Mouse (Mus musculus): ENCODE results near the gene Lbp. TPM values are rescaled to one million over a fixed set of nuclear protein-coding genes. Genes with fewer than 3 reads are reported as not detected.

The Lbp gene
- polyA plus RNA-seq, 1 experiment from 2014 or later: 5.4 TPM

DNA sequence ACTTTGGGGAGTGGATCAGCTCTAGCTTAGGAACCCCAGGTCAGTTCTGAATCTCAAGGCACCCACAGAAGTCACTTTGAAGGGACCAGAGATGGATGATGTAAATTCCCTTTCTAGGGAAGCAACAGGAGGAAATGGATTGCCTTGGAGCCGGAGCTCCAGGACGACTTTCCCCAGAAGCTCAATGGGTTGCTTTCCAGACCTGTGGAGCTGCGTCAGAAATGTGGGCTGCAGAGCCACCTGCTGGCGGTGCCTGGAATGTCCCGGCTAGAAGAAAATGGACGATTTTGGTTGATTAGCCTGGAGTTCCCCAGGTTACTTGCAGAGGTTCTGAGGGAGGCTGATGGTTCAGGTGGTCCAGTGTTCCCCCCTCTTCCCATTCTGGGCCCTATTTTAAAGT is 41.6 kb downstream of the Lbp start:
- peak; percentile 50; the same call in 1 of the 2 replicates for ATAC-seq (ENCODE audit: low FRiP score, low read depth)
- Histone ChIP-seq H3K27ac (replicated peaks) (no peak overlapping the region), H3K4me2 (no peak overlapping the region), H3K9ac (no peak overlapping the region), H3K4me1 (replicated peaks) (0 out of 2 replicates have a peak, but pooled peaks cover 3% of the 10 kb centered on the region), H3K36me3 (no peaks in the 10 kb centered on the region), H3K9me3 (no peaks in the 10 kb centered on the region), H3K4me3 (no peak overlapping the region), H3K27me3 (no peaks in the 10 kb centered on the region)
- 2% methylated on average over 6 of the region's 6 CpGs for WGBS

DNA sequence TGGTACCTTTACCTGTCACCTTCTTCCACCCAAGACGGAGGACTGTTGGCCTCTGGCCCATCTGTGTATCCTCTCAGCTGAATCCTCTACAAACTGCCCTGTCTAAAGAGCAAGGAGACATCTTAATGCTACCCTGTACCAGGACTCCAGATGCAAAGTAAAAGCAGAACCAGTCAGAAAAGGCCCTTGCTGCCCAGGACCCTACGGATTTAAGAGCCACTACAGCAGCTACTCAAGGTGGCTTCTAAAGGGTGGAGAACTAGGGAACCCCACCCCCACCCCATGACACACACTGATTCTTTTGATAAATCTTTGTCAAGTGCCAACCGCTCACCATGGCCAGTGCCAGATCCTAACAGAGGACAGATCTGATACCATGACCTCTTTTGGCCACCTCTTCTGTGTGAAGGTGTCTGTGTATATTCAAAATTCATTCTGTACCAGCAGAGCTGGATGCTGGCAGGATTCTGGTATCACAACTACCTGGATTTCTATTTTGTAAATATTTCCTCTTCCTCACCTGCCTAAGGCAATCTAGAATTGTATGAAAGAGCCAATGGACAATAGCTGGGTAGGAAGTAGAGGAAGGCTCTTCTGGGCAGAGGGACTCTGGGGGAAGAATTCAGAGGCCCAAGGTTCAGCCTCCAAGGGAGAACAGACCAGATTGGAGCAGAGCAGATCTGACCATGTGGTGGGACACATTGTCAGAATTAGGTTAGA is 46.7 kb downstream of the Lbp start:
- peaks cover 34% of the 10 kb centered on the region for H3K36me3 ChIP-seq

DNA sequence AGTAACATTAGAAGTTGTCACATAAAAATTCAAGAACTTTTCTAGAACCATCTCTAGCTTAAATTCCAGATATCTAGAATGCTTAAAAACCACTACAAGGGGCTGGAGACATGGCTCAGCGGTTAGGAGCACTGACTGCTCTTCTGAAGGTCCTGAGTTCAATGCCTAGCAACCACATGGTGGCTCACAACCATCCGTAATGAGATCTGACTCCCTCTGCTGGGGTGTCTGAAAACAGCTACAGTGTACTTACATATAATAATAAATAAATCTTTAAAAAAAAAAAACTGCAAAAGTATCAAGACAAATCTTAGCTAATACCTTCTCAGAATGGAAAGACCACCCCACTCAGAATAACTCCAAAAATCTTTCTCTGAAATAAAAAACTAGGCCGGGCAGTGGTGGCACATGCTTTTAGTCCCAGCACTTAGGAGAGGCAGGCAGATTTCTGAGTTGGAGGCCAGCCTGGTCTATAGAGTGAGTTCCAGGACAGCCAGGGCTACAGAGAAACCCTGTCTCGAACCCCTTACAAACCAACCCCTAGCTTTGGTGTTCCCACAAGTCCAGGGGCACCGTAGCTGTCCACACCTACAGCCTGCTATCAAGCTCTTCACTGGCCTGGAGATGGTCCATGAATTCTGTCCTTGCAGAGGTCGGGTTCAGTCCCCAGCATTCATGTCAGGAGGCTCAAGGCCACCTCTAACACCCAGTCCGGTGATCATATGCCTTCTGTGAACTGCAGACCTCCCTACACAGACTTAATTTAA is 48.2 kb downstream of the Lbp start:
- Histone ChIP-seq H3K27me3 (no peaks in the 10 kb centered on the region), H3K4me3 (no peak overlapping the region), H3K4me2 (no peak overlapping the region), H3K27ac (replicated peaks) (no peak overlapping the region), H3K4me1 (replicated peaks) (peaks cover 10% of the 10 kb centered on the region), H3K9ac (no peak overlapping the region), H3K9me3 (no peaks in the 10 kb centered on the region), H3K36me3 (peaks cover 49% of the 10 kb centered on the region)
- WGBS: 84% methylated on average over 7 of the region's 7 CpGs
- ATAC-seq (ENCODE audit: low FRiP score, low read depth): no peak

More for the DNA sequence above, 46.7 kb downstream of the Lbp start:
- Histone ChIP-seq H3K4me3 (no peak overlapping the region), H3K9ac (no peak overlapping the region), H3K27ac (replicated peaks) (no peak overlapping the region), H3K27me3 (no peaks in the 10 kb centered on the region), H3K4me1 (replicated peaks) (no peaks in the 10 kb centered on the region), H3K4me2 (no peak overlapping the region), H3K9me3 (no peaks in the 10 kb centered on the region)
- WGBS: 87% methylated on average over 3 of the region's 3 CpGs
- ATAC-seq (ENCODE audit: low FRiP score, low read depth): no peak

GRCm38 (mm10) chr2:158355238-158355637 is 48.9 kb downstream of the Lbp start:
- 94% methylated on average over 2 of the region's 2 CpGs for WGBS
- H3K4me2 ChIP-seq: no peak overlapping the region
- H3K27me3 ChIP-seq: no peaks in the 10 kb centered on the region
- H3K27ac ChIP-seq (replicated peaks): no peak overlapping the region
- no peaks in the 10 kb centered on the region for H3K9me3 ChIP-seq
- H3K9ac ChIP-seq: no peak overlapping the region
- peaks cover 17% of the 10 kb centered on the region for H3K4me1 ChIP-seq (replicated peaks)
- no peak for ATAC-seq (ENCODE audit: low FRiP score, low read depth)
- H3K4me3 ChIP-seq: no peak overlapping the region
- H3K36me3 ChIP-seq: peaks cover 50% of the 10 kb centered on the region

DNA sequence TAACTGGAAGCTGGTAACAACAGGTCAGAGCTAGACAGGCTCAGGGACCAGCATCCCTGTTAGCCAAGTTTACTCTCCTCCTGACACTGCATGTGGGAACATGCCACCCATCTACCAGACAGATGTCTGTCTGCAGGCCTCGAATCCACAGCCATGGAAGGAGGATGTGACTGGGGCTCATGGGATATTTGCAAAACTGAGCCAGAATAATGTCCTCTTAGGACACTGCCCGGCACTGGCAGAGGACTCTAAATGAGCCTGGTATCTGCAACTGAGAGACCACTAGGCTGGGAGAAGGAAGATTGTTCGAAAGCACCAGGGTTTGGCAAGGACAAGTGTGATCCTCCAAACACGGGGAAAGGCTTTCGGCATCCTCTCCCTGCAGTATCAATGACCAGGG is 49.8 kb downstream of the Lbp start:
- 91% methylated on average over 5 of the region's 5 CpGs for WGBS
- Histone ChIP-seq H3K27ac (replicated peaks) (no peak overlapping the region), H3K4me2 (no peak overlapping the region), H3K9ac (no peak overlapping the region), H3K4me1 (replicated peaks) (peaks cover 22% of the 10 kb centered on the region), H3K9me3 (no peaks in the 10 kb centered on the region), H3K36me3 (peaks cover 50% of the 10 kb centered on the region), H3K4me3 (no peak overlapping the region), H3K27me3 (no peaks in the 10 kb centered on the region)
- no peak for ATAC-seq (ENCODE audit: low FRiP score, low read depth)

DNA sequence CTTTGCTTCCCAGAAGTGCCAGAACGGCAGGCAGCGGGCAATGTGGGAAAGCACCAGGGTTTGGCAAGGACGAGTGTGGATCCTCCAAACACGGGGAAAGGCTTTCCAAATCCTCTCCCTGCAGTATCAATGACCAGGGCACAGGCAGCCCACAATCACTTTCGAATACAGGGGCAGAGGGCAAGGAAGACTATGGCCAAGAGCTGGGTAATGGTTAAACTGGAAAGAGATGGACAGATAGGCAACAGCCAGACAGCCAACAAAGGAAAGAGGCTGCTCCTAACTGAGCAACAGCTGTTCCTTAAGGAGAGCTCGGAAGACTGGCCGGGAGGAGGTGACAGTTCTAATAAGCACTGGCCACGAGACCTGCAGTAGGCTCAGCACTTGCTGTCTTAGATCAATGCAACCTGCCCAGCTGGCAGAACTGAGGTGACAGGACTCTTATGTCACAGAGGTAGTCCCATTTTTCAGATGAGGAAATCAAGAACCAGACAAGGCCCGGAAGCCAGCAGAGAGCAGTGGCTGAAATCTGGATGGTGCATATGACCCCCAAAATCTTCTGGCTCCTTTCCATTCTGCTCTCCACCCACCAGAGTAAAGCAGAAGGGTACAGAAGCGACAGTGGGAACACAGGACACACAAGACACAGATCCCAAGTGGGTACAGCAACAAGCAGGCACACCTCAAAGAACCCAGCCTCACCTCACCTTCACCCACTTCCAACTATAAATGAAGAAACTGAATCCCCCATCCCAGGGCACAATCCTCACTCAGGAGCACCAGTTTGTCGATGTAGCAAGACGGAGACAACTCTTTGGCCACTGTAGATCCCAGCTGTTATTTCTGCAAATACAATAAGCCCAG is 53.7 kb downstream of the Lbp start:
- Histone ChIP-seq H3K4me1 (replicated peaks) (peaks cover 22% of the 10 kb centered on the region), H3K27me3 (no peaks in the 10 kb centered on the region), H3K9me3 (no peaks in the 10 kb centered on the region), H3K36me3 (peaks cover 45% of the 10 kb centered on the region), H3K4me3 (peak overlapping the region; percentile 75), H3K4me2 (peak overlapping the region; percentile 86), H3K9ac (peak overlapping the region; percentile 82), H3K27ac (replicated peaks) (no peak overlapping the region)
- ATAC-seq (ENCODE audit: low FRiP score, low read depth): no peak
- WGBS: 71% methylated on average over 12 of the region's 12 CpGs

DNA sequence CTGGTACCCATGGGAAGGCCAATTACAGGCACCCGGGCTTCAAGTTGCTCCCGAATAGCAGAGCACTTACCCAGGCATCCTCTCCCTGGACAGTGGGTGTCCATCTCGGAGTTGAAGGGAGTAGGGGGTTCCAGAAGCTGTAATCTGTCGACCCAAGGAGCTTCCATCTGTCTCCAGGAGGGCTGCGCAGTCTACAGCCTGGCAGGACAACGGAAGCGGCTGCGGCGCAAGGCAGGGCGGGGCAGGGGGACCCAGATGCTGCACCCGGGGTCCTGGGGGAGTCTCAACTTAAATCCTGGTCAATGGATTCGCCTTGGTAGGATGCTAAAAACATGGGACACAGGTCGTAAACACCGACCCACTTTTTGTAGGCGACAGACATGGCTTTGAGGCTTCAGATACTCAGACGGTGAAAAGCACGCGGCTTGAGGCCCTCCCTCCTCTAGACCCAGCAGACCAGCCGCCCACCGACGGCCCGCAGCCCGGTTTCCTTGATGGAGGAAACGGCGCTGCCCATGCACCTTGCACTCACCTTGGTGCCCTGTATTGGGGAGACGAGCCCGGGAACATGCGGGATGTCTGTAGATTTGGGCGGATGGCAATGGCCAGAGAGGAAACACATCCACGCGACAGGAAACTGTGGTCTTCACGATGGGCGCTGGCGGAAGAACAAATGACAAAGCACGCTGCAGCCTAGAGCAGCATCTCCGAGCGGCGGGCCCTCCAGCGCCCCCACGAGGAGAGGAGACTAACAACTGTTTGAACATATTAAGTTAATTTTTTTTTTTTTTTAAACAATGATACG is 54.8 kb downstream of the Lbp start:
- Histone ChIP-seq H3K9ac (peak overlapping the region; percentile 82), H3K9me3 (no peaks in the 10 kb centered on the region), H3K27ac (replicated peaks) (peak overlapping the region; percentile 81), H3K27me3 (no peaks in the 10 kb centered on the region), H3K36me3 (peaks cover 35% of the 10 kb centered on the region), H3K4me2 (peak overlapping the region; percentile 86), H3K4me3 (peak overlapping the region; percentile 75), H3K4me1 (replicated peaks) (peaks cover 22% of the 10 kb centered on the region)
- ATAC-seq (ENCODE audit: low FRiP score, low read depth): peak; percentile 89
- WGBS: under 1% methylated on average over 41 of the region's 41 CpGs

DNA sequence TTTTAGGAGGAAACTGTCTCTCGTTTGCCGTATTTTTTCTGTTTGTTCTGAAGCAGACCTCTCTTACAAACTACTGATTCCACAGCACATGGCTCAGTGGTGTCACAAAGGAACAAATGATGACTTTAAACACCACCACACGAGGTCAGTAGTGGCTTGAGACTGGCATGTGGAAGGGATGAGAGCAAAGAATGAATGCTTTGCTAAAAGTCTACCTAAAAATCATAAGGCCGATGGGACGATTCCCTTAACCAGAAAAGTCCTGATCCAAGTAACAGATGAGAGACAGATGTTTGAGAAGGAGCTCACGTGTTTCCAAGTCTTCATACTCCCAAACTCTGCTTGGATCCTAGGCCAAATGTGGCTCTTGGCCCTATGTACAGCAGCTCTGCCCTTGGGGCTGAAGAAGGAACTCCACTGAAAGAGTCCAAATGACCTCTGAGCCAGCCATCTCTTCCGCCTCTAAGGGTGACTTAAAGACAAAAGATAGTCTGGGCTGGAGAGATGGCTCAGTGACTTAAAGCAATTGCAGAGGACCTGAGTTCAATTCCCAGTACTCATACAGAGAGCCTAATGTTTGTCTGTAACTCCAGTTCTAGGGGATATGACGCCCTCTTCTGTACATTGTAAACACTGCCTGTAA is 55.5 kb downstream of the Lbp start:
- H3K27me3 ChIP-seq: no peaks in the 10 kb centered on the region
- peak overlapping the region; percentile 86 for H3K4me2 ChIP-seq
- peaks cover 22% of the 10 kb centered on the region for H3K4me1 ChIP-seq (replicated peaks)
- H3K9ac ChIP-seq: no peak overlapping the region
- no peaks in the 10 kb centered on the region for H3K9me3 ChIP-seq
- ATAC-seq (ENCODE audit: low FRiP score, low read depth): peak; percentile 65; the same call in 1 of the 2 replicates
- peaks cover 28% of the 10 kb centered on the region for H3K36me3 ChIP-seq
- peak overlapping the region; percentile 81 for H3K27ac ChIP-seq (replicated peaks)
- WGBS: 40% methylated on average over 8 of the region's 8 CpGs
- H3K4me3 ChIP-seq: peak overlapping the region; percentile 75

GRCm38 (mm10) chr2:158364175-158364574 is 57.9 kb downstream of the Lbp start:
- no peak for ATAC-seq (ENCODE audit: low FRiP score, low read depth)
- no peak overlapping the region for H3K27ac ChIP-seq (replicated peaks)
- H3K4me1 ChIP-seq (replicated peaks): peaks cover 16% of the 10 kb centered on the region
- no peak overlapping the region for H3K4me3 ChIP-seq
- H3K9ac ChIP-seq: no peak overlapping the region
- peaks cover 4% of the 10 kb centered on the region for H3K36me3 ChIP-seq
- H3K9me3 ChIP-seq: no peaks in the 10 kb centered on the region
- no peak overlapping the region for H3K4me2 ChIP-seq
- no peaks in the 10 kb centered on the region for H3K27me3 ChIP-seq
- 90% methylated on average over 4 of the region's 4 CpGs for WGBS

GRCm38 (mm10) chr2:158365099-158365850 is 59.0 kb downstream of the Lbp start:
- Histone ChIP-seq H3K9me3 (no peaks in the 10 kb centered on the region), H3K27ac (replicated peaks) (no peak overlapping the region), H3K4me1 (replicated peaks) (peaks cover 5% of the 10 kb centered on the region), H3K4me2 (no peak overlapping the region), H3K4me3 (no peak overlapping the region), H3K9ac (no peak overlapping the region), H3K27me3 (no peaks in the 10 kb centered on the region), H3K36me3 (no peaks in the 10 kb centered on the region)
- 74% methylated on average over 12 of the region's 12 CpGs for WGBS
- ATAC-seq (ENCODE audit: low FRiP score, low read depth): no peak
